In genomic region chr10:34229491-34229890, GRCm38 (mm10) we compare ENCODE assay signal across 12 mouse cellular contexts.
"Had no signal": no experiment of that assay in that cellular context is flagged by ENCODE, and none has a peak within 500 bp of the region (broad histone marks: within the 10 kb centered on the region; RNA-seq: fewer than 3 reads in every experiment).

No protein-coding gene starts in this region.

- ATAC-seq: lung, postnatal 0 days; midbrain, embryonic 13.5 days had no signal

- DNase-seq: lung, adult 2 months; lung, postnatal 4 days; retina, postnatal 1 day; right cerebral cortex, adult 18-20 months; right cerebral cortex, postnatal 25 days; right cerebral cortex, postnatal 4 days; spleen, adult 18-20 months; thymus, adult 18-20 months; thymus, postnatal 14 days; thymus, postnatal 36 days had no signal
